Mouse (Mus musculus): ENCODE measurements around the gene Pkig. TPM values are rescaled to one million over a fixed set of nuclear protein-coding genes. Genes with fewer than 3 reads are reported as not detected.

Gene Pkig
- polyA plus RNA-seq, 1 experiment from 2014 or later: 84.9 TPM

DNA sequence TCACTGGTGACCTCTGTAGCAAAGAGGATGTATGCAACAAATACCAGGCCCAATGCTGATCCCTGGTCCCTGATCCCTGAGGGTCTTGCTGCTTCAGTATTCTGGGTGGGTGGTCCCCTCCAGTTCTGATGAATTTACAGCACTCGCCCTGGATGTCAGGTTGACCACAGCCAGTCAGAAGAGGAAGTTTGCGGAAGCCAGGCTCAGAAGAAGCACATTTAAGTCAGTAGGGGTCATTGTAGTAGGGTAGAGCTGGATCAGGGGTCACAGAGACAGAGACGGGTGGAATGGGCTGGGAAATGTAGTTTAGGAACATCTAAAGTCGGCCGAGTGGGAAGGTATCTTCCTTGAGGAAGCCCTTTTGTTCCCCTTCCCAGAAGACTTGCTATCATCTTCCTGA is 96.0 kb downstream of the Pkig start:
- Histone ChIP-seq H3K27ac (ENCODE audit: low read depth) (no peak overlapping the region), H3K4me2 (ENCODE audit: low read depth, low read length) (no peak overlapping the region), H3K9me3 (ENCODE audit: low read length) (no peaks in the 10 kb centered on the region), H3K4me1 (ENCODE audit: insufficient read depth) (peaks cover 9% of the 10 kb centered on the region), H3K9ac (replicated peaks) (no peak overlapping the region), H3K27me3 (ENCODE audit: insufficient read depth, low read length) (0 out of 2 replicates have a peak, but pooled peaks cover 10% of the 10 kb centered on the region), H3K36me3 (replicated peaks; ENCODE audit: insufficient read depth, low read length) (no peaks in the 10 kb centered on the region), H3K4me3 (ENCODE audit: low read depth, low read length) (no peak overlapping the region)
- no peak for TF ChIP-seq CTCF (IDR thresholded peaks at IDR 0.05; ENCODE audit: low read depth)
- TF ChIP-seq EP300 (IDR thresholded peaks at IDR 0.05; ENCODE audit: low read depth): no peak
- ATAC-seq: no peak
- DNase-seq: no peak
- 35% methylated on average over 5 of the region's 5 CpGs for WGBS (ENCODE audit: insufficient replicate concordance)

GRCm38 (mm10) chr2:163756723-163757122 is 98.5 kb downstream of the Pkig start:
- ATAC-seq (no peak), DNase-seq (no peak)
- Histone ChIP-seq H3K4me1 (ENCODE audit: insufficient read depth) (no peaks in the 10 kb centered on the region), H3K4me3 (ENCODE audit: low read depth, low read length) (no peak overlapping the region), H3K27me3 (ENCODE audit: insufficient read depth, low read length) (0 out of 2 replicates have a peak, but pooled peaks cover 7% of the 10 kb centered on the region), H3K9me3 (ENCODE audit: low read length) (no peaks in the 10 kb centered on the region), H3K9ac (replicated peaks) (no peak overlapping the region), H3K36me3 (replicated peaks; ENCODE audit: insufficient read depth, low read length) (no peaks in the 10 kb centered on the region), H3K4me2 (ENCODE audit: low read depth, low read length) (no peak overlapping the region), H3K27ac (ENCODE audit: low read depth) (no peak overlapping the region)
- no peak for TF ChIP-seq EP300 (IDR thresholded peaks at IDR 0.05; ENCODE audit: low read depth)
- TF ChIP-seq CTCF (IDR thresholded peaks at IDR 0.05; ENCODE audit: low read depth): no peak
- 45% methylated on average over 2 of the region's 2 CpGs for WGBS (ENCODE audit: insufficient replicate concordance)

- Histone ChIP-seq H3K4me2 (ENCODE audit: low read depth, low read length) (no peak overlapping the region), H3K4me1 (ENCODE audit: insufficient read depth) (no peaks in the 10 kb centered on the region), H3K36me3 (replicated peaks; ENCODE audit: insufficient read depth, low read length) (no peaks in the 10 kb centered on the region), H3K9ac (replicated peaks) (no peak overlapping the region), H3K4me3 (ENCODE audit: low read depth, low read length) (no peak overlapping the region), H3K27ac (ENCODE audit: low read depth) (no peak overlapping the region), H3K9me3 (ENCODE audit: low read length) (no peaks in the 10 kb centered on the region), H3K27me3 (ENCODE audit: insufficient read depth, low read length) (no peaks in the 10 kb centered on the region)
- ATAC-seq (no peak), DNase-seq (no peak)
- 51% methylated on average over 2 of the region's 2 CpGs for WGBS (ENCODE audit: insufficient replicate concordance)
- TF ChIP-seq CTCF (IDR thresholded peaks at IDR 0.05; ENCODE audit: low read depth): no peak
- no peak for TF ChIP-seq EP300 (IDR thresholded peaks at IDR 0.05; ENCODE audit: low read depth)
Measured at GRCm38 (mm10) chr2:163758146-163758545, 100.0 kb downstream of the Pkig start.

DNA sequence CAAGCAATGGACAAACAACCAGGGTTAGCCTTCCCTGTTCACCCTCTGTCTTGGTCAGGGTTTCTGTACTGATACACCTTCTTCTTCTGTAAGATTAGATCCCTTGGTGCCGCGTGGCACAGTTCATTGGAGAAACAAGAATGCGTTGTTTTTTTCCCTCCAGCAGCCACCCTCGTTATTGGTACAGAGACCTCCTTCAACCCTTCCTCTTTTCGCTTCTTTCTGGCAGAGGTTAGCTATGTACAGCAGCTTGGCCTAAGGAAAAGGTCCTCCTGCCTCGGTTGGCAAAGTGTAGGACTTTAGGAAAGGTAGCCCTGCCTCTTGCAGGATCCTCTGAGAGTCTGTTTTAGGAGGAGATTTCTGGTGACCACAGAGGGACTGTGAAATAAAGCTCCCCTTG is 102.4 kb downstream of the Pkig start:
- WGBS (ENCODE audit: insufficient replicate concordance): 45% methylated on average over 6 of the region's 6 CpGs
- ATAC-seq: no peak
- H3K4me2 ChIP-seq (ENCODE audit: low read depth, low read length): no peak overlapping the region
- no peak for TF ChIP-seq CTCF (IDR thresholded peaks at IDR 0.05; ENCODE audit: low read depth)
- TF ChIP-seq EP300 (IDR thresholded peaks at IDR 0.05; ENCODE audit: low read depth): no peak
- no peaks in the 10 kb centered on the region for H3K27me3 ChIP-seq (ENCODE audit: insufficient read depth, low read length)
- no peaks in the 10 kb centered on the region for H3K4me1 ChIP-seq (ENCODE audit: insufficient read depth)
- no peak overlapping the region for H3K27ac ChIP-seq (ENCODE audit: low read depth)
- H3K9ac ChIP-seq (replicated peaks): no peak overlapping the region
- no peak overlapping the region for H3K4me3 ChIP-seq (ENCODE audit: low read depth, low read length)
- no peaks in the 10 kb centered on the region for H3K9me3 ChIP-seq (ENCODE audit: low read length)
- no peak for DNase-seq
- no peaks in the 10 kb centered on the region for H3K36me3 ChIP-seq (replicated peaks; ENCODE audit: insufficient read depth, low read length)

- Histone ChIP-seq H3K27ac (ENCODE audit: low read depth) (0 out of 2 replicates have a peak overlapping the region, but pooled peaks have one; percentile 22), H3K36me3 (replicated peaks; ENCODE audit: insufficient read depth, low read length) (no peaks in the 10 kb centered on the region), H3K4me3 (ENCODE audit: low read depth, low read length) (no peak overlapping the region), H3K27me3 (ENCODE audit: insufficient read depth, low read length) (no peaks in the 10 kb centered on the region), H3K4me2 (ENCODE audit: low read depth, low read length) (no peak overlapping the region), H3K4me1 (ENCODE audit: insufficient read depth) (no peaks in the 10 kb centered on the region), H3K9ac (replicated peaks) (no peak overlapping the region), H3K9me3 (ENCODE audit: low read length) (no peaks in the 10 kb centered on the region)
- 55% methylated on average over 7 of the region's 7 CpGs for WGBS (ENCODE audit: insufficient replicate concordance)
- no peak for ATAC-seq
- TF ChIP-seq CTCF (IDR thresholded peaks at IDR 0.05; ENCODE audit: low read depth): no peak
- no peak for TF ChIP-seq EP300 (IDR thresholded peaks at IDR 0.05; ENCODE audit: low read depth)
- DNase-seq: no peak
Measured at GRCm38 (mm10) chr2:163761402-163761801, 103.2 kb downstream of the Pkig start.

DNA sequence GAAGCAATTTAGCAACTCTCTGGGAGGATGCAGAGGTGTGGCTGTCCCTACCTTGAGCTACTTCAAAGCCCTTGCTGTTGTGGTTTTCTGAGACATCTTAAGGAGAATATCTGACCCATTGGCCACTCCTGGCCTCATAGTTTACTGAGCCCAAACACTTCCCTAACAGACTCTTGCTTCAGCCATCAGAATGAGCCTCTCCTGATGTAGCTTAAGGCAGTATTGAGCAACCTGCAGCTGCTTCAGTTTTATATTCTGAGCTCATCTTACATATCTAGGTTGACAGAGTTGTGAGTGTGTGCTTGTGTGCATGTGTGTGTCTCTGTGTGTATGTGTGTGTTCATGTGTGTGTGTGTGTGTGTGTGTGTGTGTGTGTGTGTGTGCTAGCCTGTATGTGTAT is 108.1 kb downstream of the Pkig start:
- no peak overlapping the region for H3K4me2 ChIP-seq (ENCODE audit: low read depth, low read length)
- no peak overlapping the region for H3K27ac ChIP-seq (ENCODE audit: low read depth)
- no peaks in the 10 kb centered on the region for H3K36me3 ChIP-seq (replicated peaks; ENCODE audit: insufficient read depth, low read length)
- ATAC-seq (no peak), DNase-seq (no peak)
- no peak for TF ChIP-seq CTCF (IDR thresholded peaks at IDR 0.05; ENCODE audit: low read depth)
- TF ChIP-seq EP300 (IDR thresholded peaks at IDR 0.05; ENCODE audit: low read depth): no peak
- H3K4me3 ChIP-seq (ENCODE audit: low read depth, low read length): no peak overlapping the region
- no peaks in the 10 kb centered on the region for H3K27me3 ChIP-seq (ENCODE audit: insufficient read depth, low read length)
- no peaks in the 10 kb centered on the region for H3K4me1 ChIP-seq (ENCODE audit: insufficient read depth)
- H3K9ac ChIP-seq (replicated peaks): no peak overlapping the region
- no peaks in the 10 kb centered on the region for H3K9me3 ChIP-seq (ENCODE audit: low read length)

GRCm38 (mm10) chr2:163766890-163767289 is 108.7 kb downstream of the Pkig start:
- no peak overlapping the region for H3K4me2 ChIP-seq (ENCODE audit: low read depth, low read length)
- H3K36me3 ChIP-seq (replicated peaks; ENCODE audit: insufficient read depth, low read length): no peaks in the 10 kb centered on the region
- ATAC-seq: no peak
- no peak overlapping the region for H3K4me3 ChIP-seq (ENCODE audit: low read depth, low read length)
- DNase-seq: no peak
- H3K9ac ChIP-seq (replicated peaks): no peak overlapping the region
- H3K4me1 ChIP-seq (ENCODE audit: insufficient read depth): no peaks in the 10 kb centered on the region
- TF ChIP-seq CTCF (IDR thresholded peaks at IDR 0.05; ENCODE audit: low read depth): no peak
- TF ChIP-seq EP300 (IDR thresholded peaks at IDR 0.05; ENCODE audit: low read depth): no peak
- 58% methylated on average over 1 of the region's 1 CpGs for WGBS (ENCODE audit: insufficient replicate concordance)
- H3K27ac ChIP-seq (ENCODE audit: low read depth): no peak overlapping the region
- no peaks in the 10 kb centered on the region for H3K9me3 ChIP-seq (ENCODE audit: low read length)
- H3K27me3 ChIP-seq (ENCODE audit: insufficient read depth, low read length): no peaks in the 10 kb centered on the region

Data from liver, postnatal 0 days (tissue).